Mouse (Mus musculus) bone marrow macrophage, adult 2 months (primary cell): ENCODE results near the gene Ripor2.

Source experiments
- CTCF ChIP-seq: IDR thresholded peaks from 2 replicates; pipeline ENCODE4 v1.5.1; 2012; ENCODE audit warnings: low read depth, mild to moderate bottlenecking, low read length, moderate library complexity
- POLR2A ChIP-seq: IDR thresholded peaks from 2 replicates; pipeline ENCODE4 v1.6.1; 2012; ENCODE audit warnings: mild to moderate bottlenecking, low read depth, low read length, borderline replicate concordance

DNA sequence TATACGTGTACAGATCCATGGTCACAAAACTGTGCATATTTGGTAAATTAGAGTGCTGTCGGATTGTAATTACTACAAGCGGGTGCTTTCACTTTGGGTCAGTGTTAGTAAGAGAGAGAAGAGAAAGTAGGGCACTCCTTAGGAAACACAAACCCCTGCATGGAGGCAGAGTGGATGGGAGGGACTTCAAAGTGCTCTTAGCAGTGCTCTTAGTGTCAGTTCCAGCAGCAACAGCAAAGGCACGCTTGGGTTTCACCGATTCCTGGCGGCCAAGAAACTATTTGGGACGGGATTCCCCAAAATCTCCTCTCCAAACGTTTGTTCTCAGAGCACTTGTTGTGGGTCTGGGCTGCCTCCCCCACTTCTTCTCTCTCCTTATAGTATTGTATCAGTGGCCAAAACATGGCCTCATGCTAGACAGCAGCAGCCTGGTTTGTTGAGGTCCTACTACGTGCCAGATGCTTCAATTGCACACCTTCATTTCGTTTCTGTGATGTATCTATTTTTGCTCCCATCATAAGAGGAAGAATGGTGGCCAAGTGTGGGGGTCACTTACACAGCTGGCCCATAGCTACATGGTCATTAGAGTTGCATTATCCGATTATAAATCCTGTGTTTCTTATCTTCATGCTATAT, 14.7 kb upstream of the Ripor2 start:
- TF ChIP-seq CTCF (no peak), POLR2A (no peak)
